Mouse (Mus musculus) erythroblast, embryonic 14.5 days (primary cell): ENCODE results near the gene Ppp6r3.

Experiments
- GATA1 ChIP-seq: IDR thresholded peaks from 2 replicates; pipeline ENCODE4 v1.6.1; 2012; ENCODE audit warnings: low read length, inconsistent platforms, mixed read lengths
- TAL1 ChIP-seq: IDR thresholded peaks from 3 replicates; pipeline ENCODE4 v1.6.1; 2012; ENCODE audit warnings: low read length, inconsistent platforms, mixed read lengths

DNA sequence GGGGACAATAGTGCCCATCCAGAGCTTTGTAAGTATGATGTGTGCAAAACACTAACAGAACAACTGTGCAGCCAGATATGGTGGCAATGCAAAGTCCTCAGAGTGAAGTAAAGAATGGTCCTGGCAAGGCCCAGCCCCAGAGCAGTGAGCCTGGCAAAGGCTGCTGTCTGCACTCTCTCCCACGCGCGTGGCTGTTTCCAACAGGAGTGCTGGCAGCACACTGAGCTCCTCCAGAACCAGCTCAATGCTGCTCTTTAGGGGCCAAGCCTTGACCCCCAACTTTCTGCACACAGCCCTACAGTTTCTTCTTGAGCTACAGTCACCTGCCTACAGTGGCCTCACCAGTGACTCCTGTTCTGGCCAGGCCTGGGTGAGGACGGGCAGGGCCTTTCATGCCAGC lies 117.8 kb downstream of the Ppp6r3 start:
- no peak for TF ChIP-seq GATA1
- no peak for TF ChIP-seq TAL1
